Mouse (Mus musculus) spleen, postnatal 36 days (tissue): Measurements from ENCODE around the gene Zfp53.

ENCODE experiments used
- DNase-seq, 2 experiments: peaks; one replicate each; pipeline ENCODE4 v3.0.0; 2022; ENCODE audit warnings: low spot score in 2 of 2, mixed read lengths in 1 of 2

Zfp53 gene

GRCm38 (mm10) chr17:21526270-21526669 lies 37.5 kb downstream of the Zfp53 start:
- no peak for DNase-seq

DNA sequence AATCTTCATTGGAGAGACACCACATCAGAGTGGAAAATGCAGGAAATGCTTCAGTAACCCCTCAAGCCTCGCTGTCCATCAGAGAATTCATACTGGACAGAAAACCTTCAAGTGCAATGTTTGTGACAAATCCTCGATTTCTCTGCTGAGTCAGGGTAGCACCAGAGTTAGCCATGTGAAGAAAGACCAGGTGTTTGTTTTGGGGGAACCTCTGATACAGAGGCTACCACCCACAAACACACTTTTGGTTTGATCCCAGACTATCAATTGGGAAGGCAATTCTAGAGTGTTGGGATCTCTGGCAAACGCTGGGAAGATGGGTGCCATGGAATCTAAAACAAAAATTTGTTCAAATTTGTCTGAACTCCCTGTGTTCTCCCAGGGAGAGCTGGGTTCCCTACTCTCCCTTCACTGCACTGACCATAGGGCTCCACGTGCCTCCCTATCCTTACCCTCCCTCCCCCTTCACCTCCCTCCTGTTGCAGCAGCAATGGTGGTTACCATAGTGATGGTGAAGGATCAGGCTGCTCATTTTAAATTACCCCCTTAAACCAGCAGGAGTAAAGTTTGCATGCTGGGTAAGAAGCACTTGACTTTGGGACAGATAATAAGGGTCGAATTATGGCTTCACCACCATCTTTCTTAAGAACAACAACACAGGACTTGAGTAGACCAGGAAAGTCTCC lies 42.0 kb downstream of the Zfp53 start:
- DNase-seq = no peak

GRCm38 (mm10) chr17:21531621-21532020 lies 42.8 kb downstream of the Zfp53 start:
- DNase-seq = no peak

DNA sequence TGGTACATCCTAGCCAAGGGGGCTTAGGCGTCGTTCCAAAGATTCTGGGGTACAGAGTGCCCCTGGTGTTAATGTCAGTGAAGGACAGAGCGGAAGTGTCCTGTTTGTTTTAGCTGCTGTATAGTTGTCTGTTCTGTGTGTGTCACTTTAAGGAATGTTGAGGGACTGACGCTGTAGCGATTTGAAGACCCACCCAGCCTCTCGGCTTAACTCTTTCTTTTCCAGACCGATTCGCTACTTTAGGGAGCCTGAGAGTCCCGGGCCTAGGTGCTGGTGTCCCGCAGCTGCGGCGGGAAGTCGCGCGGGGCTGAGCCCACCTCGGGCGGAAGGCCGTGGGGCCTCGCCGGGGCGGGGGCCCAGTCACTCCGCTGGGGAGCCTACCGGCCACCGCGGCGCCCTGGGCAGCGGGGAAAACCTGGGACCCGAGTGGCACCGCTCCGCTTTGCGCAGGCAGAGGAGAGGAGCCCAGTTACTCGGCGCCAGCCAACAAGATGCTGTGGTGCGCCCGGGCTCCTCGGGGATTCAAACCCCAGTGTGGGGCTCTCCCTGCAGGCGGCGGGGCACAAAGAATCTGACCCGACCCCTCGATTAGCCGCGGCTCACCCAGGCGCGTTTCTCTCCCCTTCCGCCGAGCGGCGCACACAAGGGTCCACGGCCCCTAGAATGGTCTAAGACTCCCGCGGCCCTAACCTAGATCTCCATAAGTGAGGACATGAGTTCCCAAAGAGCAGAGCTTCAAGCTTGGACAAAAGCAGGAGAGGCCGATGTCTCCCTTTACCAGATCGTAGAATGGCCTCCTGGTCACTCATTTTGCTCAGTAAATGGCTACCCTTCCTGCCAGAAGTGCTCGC lies 43.5 kb downstream of the Zfp53 start:
- DNase-seq = peak; percentile 49 to 57

DNA sequence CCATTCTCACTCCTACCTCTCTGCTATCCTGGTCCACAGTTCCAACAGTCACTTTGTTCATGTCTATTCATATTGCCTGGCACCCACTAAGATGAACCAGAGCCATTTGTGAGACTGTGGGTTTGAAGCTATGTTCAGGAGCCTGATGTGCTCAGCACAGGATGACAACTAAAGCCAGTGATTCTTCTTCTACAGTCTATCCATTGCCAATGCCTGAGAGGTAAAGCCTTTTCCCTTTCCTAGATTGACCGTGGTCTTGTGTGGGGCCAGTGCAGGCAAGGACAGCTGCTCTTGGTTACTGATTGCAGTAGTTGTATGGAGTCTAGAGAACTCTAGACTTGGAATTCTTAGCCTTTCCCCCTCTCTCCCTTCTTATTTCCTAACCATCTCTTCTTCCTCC lies 45.2 kb downstream of the Zfp53 start:
- DNase-seq = no peak

- DNase-seq = peak; percentile 71 to 85
Measured at GRCm38 (mm10) chr17:21534460-21535095, 45.8 kb downstream of the Zfp53 start.

DNA sequence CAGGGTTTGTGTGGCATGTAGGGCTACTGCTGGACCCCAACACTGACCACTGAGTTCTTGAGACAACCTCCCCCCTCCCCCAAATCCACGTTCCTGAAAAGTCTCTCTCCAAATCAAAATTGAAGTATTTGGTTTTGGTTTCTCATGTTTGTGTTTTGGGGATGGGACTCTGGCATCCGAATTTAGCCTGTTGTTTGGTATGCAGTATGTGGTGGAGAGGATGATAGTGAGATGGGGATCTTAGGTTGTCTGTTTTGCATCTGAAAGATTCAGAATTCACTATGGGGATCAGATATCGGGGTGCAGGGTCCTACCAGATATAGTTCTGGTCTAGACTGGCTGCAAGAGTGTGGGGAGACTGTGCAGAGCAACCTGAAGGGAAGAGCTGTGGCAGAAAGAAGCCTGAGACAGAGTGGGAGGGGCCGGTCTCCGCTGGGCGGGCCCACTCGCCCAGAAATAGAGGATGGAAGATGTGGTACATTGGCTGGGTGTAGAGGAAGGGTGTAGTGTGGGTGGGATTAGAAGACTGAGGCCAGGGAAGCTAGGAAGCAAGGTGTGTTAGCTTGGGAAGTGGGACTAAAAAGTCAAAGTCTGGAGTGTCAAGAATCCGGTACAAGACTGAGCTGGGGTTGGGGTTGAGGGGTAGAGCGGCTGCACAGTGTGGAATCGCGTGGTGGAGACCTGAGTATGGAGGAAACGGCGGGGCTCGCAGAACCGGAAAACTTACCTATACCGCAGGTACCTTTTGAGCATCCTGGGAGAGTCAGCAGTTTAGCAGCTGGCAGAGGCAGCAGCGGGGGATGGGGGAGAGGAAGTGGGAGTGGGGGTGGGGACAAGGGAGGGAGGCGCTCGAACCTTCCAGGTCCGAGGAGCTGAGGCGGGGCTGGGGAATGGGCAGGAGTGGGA lies 46.6 kb downstream of the Zfp53 start, which contains the start of gene Zfp52:
Gene Zfp52 (plus strand): TSS at position 444 of the 906 bp plus-strand sequence.
- DNase-seq = peak; percentile 78 to 81

GRCm38 (mm10) chr17:21536096-21536495 lies 47.3 kb downstream of the Zfp53 start:
- DNase-seq = peak in 1 of 2 experiments; percentile 16

- no peak for DNase-seq
Measured at GRCm38 (mm10) chr17:21536676-21537075, 47.9 kb downstream of the Zfp53 start.

- no peak for DNase-seq
Measured at GRCm38 (mm10) chr17:21557831-21558230, 69.0 kb downstream of the Zfp53 start.
